Mouse (Mus musculus) lung, postnatal 10 days (tissue): Measurements from ENCODE around the gene Fkbp4.
A peak's percentile ranks its signal among the peaks of the same experiment; 100 is the strongest.

ENCODE experiments used
- DNase-seq: peaks from one replicate; pipeline ENCODE4 v3.0.0; 2021

The Fkbp4 gene

DNA sequence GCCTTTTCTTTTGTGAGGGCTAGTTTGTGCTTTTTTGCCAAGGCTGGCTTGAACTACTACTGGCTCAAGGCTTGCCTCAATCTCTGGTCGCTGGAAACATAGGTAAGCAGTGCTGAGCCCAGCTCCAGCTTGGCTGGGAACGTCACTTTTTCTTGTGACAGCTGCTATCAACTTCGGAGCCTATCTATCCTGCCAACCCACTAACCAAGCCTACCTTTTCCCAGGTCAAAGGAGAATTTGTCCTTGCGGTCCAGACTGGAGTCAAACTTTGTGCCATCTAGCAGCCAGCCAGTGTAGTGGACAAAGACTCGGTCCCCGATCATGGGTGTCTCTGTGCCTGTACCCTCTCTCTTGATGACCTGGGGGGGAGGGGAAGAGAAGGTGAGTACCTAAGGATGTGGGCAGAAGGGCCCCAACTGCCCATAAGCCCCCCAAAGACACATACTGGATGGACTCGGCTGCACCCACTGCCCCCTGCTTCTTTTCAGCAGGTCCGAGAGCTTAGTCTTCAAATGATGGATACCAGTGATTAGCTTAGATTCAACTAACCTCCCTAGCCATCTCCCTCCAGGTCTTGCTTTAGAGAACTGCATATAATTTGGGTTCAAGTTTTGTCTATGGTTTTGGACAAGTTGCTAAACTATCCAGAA is 2.0 kb downstream of the Fkbp4 start:
- no peak for DNase-seq

GRCm38 (mm10) chr6:128435474-128435873 is 3.0 kb downstream of the Fkbp4 start:
- peak; percentile 90 for DNase-seq

- no peak for DNase-seq
Measured at GRCm38 (mm10) chr6:128433566-128433965, 4.9 kb downstream of the Fkbp4 start.

- no peak for DNase-seq
Measured at GRCm38 (mm10) chr6:128432356-128432915, 6.0 kb downstream of the Fkbp4 start.

DNA sequence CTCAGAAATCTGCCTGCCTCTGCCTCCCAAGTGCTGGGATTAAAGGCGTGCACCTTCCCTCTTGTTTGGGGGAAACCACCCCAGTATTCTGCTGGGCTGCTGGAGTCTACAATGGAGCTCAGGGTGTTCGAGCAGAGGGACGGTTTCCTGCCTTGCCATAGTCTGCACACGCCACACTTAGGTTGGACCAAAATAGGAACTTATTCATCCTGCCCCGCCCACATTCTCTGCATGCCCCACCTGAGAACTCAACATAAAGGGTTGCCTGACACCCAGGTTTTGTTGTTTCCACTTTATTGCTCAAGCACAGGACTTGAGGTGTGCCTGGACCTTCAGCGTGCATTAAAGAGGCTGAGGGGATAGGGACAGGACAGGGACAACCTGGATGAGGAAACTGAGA is 8.7 kb downstream of the Fkbp4 start:
- no peak for DNase-seq

DNA sequence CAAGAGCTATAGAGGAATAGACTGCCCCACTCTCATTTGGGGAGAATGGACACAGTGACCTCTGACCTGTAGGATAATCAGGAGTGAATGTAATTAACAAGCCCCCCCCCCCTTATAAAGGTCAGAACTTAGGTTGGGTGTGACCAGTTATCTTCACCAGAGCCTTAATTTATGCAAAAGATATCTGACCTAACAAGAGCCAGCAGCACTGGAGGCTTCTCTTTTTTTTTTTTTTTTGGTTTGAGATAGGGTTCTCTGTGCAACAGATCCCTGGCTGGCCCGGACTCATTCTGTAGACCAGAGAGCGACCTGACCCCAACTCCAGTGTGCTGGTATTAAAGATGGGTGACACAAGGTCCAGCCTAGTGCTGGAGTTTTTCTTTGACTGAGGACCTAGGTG is 9.2 kb downstream of the Fkbp4 start:
- no peak for DNase-seq

DNA sequence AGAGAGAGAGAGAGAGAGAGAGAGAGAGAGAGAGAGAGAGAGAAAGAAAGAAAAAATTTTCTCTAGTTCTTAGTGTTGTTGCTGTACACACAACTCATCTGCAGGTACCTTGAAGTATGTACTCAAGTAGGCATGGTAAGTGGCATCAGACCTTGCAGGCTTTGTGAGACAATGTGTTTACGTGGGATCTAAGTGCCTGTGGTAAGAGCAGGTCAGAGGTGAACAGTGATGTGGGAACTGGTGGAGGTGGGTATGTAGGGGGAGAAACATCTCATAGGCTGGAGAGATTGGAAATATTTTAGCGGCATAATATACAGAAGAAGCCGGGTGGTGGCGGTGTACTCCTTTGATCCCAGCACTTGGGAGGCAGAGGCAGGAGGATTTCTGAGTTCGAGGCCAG is 10.9 kb downstream of the Fkbp4 start:
- DNase-seq: no peak

DNA sequence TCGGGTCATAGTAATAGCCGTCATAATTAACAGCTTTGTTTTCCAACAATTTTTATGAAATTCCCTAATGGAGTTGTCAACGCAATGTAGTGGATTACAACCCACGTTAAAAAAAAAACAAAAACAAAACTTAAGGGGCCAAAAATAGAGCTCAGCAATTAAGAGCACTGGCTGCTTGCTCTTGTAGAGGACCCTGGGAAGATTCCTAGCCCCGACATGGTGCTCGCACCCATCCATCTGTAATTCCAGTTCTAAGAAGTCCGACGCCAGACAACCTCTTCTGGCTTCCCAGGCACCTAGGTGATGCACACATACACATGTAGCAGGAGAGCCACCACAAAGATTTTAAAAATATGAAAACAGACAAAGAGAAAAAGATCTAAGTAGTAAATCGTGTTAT is 13.4 kb downstream of the Fkbp4 start:
- no peak for DNase-seq

DNA sequence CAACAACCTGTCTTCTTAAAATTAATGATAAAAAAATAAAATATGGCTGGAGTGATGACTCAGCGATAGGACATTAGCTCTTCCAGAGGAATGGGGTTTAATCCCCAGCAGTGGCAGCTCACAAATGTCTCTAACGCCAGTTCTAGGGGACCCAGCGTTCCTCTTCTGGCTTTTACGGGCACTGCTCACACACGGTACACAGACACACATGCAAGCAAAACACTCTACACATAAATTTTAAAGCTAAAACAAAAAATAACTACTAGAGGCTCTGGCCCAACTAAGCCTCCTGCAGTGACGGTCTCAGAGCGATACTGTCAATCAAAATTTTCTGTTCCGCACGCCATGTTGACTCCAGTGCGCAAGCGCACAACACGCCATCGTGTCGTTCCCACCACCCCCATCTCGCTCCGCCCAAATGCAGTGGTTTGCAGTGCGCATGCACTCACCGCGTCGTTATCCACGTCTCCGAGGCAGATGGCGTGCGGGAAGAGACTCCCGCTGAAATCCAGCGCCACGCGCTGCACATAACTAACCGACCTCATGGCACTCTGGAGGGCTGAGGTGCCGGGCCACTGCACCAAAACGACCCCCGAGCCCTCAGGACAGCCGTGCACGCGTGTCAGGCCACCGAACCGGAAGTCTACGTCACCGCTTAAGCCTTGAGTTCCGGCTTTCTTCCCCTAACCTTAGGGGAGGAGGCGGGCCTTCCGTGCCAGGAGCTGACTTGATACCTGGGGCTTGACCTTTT is 14.0 kb downstream of the Fkbp4 start, which contains the start of gene Itfg2:
Itfg2 (minus strand) TSS at position 663 of the 751 bp plus-strand sequence.
- DNase-seq: peak; percentile 98

DNA sequence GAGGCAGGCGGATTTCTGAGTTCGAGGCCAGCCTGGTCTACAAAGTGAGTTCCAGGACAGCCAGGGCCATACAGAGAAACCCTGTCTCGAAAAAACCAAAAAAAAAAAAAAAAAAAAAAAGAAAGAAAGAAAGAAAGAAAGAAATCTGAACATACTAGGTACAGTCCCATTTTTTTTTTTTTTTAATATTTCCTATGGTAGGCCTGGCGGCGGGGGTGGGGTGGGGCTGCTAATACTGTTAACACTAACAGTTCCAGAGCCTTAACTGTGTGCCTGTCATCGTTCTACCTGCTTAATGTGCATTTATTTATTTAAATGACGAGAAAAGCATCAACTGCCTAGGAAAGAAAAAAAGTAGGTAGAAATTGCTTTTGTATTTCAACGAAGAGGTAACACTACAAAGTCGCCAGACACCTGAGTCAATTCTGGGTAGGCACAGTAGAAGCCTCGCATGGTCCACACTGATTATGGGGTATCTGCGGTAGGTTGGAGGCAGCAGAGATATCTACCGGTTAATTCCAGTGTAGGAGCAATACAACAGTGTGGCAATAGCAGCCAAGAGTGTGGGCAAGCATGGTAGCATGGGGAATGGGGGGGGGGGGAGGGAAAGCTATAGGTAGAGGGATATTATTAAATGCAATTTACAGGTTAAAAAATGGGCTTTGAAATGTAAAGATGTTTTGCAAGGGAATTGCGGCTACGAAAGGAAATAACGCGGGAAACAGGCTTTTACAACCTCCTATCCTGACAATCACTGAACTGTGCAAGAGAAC is 14.8 kb downstream of the Fkbp4 start:
- no peak for DNase-seq

GRCm38 (mm10) chr6:128421480-128421879 is 17.0 kb downstream of the Fkbp4 start:
- DNase-seq: no peak

DNA sequence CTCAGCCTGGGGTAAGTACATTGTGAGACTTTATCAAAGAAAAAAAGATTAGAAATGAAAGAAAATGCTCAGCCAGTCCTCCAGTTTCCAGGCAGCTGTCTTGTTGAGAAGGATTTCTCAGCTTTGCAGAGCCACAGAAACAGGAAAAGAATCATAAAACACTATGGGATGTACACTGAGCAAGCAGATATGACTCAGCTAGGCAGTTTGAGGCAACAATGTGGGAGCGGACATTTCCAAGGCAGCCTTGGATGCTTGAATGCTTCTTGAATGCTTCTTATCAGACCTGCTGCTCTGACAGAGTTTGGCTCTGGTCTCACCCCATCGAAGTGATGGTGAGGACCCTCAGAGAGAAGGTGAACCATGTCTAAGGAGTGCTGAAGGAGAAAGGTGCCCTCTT is 17.4 kb downstream of the Fkbp4 start:
- no peak for DNase-seq

DNA sequence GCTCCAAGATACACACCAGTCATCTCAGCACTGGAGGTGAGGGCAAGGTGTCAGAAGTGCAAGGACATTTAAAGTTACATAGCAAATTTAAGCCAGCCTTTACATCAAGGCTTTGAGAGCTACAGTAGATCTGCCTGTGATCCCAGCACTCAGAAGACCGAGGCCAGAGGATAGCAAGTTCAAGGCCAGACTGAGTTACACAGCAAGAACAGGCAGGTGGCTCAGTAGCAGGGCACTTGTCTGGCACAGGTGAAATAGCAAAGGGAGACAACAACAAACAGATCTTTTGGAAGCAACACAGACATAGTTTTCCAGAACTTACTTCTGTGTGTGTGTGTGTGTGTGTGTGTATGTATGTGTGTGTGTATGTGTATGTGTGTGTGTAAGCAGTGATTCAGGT is 20.4 kb downstream of the Fkbp4 start:
- no peak for DNase-seq

DNA sequence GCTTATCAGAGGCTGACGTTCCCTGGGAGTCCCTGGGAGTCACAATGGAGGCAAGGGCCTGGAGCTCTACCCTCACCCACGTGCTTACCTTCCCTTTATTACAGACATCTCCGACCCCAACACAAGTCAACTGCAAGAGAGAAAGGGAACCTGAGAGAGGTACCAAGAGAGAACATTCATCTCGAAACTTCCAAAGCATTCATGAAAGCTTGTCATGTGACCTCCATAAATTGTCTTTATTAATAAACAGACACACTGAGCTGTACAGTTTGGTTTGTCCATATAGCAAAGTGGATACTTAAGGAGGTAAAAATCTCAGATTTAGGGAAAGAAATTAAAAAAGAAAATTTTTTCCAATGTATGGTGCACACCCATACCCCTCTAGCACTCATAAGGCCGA is 22.3 kb downstream of the Fkbp4 start:
- no peak for DNase-seq

DNA sequence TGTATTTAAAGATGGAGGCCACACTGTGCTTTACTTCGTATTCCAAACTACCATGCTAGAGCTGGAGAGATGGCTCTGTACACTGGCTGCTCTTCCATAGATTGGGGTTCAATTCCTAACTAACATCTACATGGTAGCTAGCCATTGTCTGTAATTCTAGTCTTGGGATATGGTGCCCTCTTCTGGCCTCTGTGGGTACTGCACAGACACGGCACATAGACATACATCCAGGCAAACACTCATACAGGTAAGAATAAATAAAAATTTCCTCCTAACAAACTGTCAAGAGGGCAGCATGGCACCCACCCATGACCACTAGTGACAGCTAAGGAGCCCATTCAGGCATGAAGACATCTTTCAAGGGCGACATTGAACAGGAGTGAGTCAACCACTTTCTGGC is 27.4 kb downstream of the Fkbp4 start:
- DNase-seq: peak; percentile 78

GRCm38 (mm10) chr6:128410305-128410704 is 28.2 kb downstream of the Fkbp4 start:
- DNase-seq: no peak

- DNase-seq: no peak
Measured at GRCm38 (mm10) chr6:128408544-128409125, 29.8 kb downstream of the Fkbp4 start.

DNA sequence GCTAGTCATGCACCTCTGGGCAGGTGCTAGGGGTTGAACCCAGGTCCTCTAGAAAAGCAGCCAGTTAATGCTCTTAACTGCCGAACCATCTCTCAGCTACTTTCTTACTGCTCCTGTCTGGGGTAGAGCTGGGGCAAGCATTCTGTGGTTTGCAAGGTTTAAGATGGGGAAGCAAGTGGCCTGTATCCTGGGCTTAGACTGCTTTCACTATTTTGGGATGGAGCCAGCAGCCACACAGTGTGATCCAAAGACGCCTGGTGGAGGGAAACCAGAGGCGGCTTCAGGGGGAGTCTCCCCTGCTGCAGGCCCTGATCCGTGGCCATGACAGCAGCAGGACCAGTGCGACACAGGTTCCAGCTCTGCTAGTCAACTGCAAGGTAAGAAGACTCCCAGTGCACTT is 33.8 kb downstream of the Fkbp4 start:
- DNase-seq: no peak

GRCm38 (mm10) chr6:128399421-128400185 is 38.9 kb downstream of the Fkbp4 start:
- peak; percentile 43 for DNase-seq

- no peak for DNase-seq
Measured at GRCm38 (mm10) chr6:128398996-128399395, 39.5 kb downstream of the Fkbp4 start, which contains the start of gene Nrip2. Gene Nrip2, plus strand, starts transcription at chr6:128399296.

DNA sequence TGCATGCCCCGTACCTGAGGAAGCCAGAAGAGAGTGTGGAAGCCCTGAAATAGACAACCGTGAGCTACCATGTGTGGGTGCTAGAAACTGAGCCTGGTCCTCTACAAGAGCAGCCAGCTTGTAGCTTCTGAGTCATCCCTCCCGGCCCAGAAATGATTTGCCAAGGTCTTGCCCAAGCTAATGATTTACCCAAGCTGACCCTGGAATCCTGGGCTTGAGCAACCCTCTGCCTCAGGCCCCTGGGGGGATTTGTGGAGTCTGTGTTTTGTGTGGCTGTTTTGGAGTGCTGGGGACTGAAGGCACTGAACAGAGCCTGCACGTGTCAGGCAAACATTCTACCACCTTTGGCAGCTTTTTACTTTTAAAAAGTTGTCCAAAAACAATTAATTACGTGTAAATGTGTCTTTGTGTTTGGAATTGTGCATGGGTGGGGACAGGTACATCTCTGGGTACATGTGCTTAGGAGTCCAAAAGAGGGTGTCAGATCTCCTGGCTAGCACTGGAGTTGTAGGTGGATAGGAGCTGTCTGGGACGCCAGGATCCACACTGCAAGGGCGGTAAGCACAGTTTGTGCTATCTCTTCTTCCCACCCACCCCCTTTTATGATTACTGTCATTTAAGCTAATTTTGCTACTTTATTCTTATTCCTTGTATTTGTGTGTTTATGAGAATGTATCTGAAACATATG is 40.8 kb downstream of the Fkbp4 start:
- DNase-seq: peak; percentile 19

GRCm38 (mm10) chr6:128390683-128391082 is 47.8 kb downstream of the Fkbp4 start:
- no peak for DNase-seq
